Mouse (Mus musculus): Measurements from ENCODE around the gene Olfr63.
"Not testable (repeated sequence)": the region's sequence is repeated elsewhere in the genome, so short reads cannot be mapped to it uniquely, and the experiment has no call there.

Gene Olfr63

DNA sequence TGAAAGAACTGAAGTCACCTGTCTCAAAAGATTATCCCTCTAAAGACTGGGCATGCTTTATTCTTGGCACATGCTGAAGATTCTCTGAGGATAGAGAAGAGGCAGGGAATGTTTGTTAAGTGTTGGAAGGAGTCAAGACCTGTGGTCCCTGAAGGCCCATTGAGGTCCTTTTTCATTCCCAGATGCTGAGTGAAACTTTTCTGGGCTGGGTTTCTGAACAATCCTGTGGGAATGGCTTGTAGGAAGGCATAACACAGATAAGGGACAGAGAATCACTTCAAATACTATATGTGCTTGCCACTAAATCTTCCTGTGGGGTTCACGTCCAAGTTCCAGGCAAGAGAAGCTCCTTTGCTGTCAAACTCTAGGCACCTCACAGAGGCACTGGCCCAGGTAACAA, at the start of gene Olfr63:
Olfr63 (plus strand) TSS at position 301 of the 400 bp plus-strand sequence.
- no peak for DNase-seq (ENCODE audit: low read depth, low spot score)

- DNase-seq (ENCODE audit: low read depth, low spot score), result no peak
Observed at GRCm38 (mm10) chr17:33221590-33221989, 42.9 kb upstream of the Olfr63 start, which contains the start of gene Olfr1564. TSS of gene Olfr1564 (minus strand) at chr17:33221690.

DNA sequence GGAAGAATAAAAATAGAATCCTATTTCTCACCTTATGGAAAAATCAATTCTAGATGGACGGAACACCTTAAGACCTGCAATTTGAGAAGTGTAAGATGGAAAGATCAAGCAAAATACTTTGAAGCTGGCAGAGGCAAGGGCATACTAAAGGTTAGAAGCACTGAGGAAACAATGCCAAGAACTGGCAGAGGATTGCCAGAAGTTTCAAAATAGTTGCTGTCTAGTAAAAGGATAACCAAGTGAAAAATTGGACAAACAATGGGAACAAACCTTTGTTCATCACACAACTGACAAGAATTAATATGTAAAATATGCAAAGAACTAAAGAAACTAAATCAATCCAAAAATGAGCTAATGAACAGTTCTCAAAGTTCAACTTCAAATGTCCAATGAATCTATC, 27.8 kb upstream of the Olfr63 start:
- DNase-seq (ENCODE audit: low read depth, low spot score), result not testable (repeated sequence)

- not testable (repeated sequence) for DNase-seq (ENCODE audit: low read depth, low spot score)
Observed at GRCm38 (mm10) chr17:33254530-33255318, 9.8 kb upstream of the Olfr63 start, which contains the start of gene Zfp955a. TSS of gene Zfp955a (minus strand) at chr17:33255145.

- DNase-seq (ENCODE audit: low read depth, low spot score), result not testable (repeated sequence)
Observed at GRCm38 (mm10) chr17:33255319-33255657, 9.2 kb upstream of the Olfr63 start.

DNA sequence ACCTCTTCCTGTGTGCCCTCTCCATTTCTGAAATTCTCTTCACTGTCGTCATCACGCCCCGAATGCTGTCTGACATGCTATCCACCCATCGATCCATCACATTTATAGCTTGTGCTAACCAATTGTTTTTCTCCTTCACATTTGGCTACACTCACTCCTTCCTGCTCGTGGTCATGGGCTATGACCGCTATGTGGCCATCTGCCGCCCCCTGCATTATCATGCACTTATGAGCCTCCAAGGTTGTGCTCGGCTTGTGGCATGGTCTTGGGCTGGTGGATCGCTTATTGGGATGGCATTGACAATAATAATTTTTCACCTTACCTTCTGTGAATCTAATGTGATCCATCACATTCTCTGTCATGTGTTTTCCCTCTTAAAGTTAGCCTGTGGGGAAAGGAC, 4.4 kb downstream of the Olfr63 start:
- DNase-seq (ENCODE audit: low read depth, low spot score), result no peak

GRCm38 (mm10) chr17:33289039-33289875, 24.8 kb downstream of the Olfr63 start, which contains the start of gene Zfp955b:
TSS of gene Zfp955b (plus strand) at chr17:33289544.
- DNase-seq (ENCODE audit: low read depth, low spot score), result not testable (repeated sequence)

- not testable (repeated sequence) for DNase-seq (ENCODE audit: low read depth, low spot score)
Observed at GRCm38 (mm10) chr17:33289876-33290149, 25.3 kb downstream of the Olfr63 start.
